Mouse (Mus musculus) midbrain, postnatal 0 days (tissue): ENCODE data around the gene Rsrc1. TPM values are rescaled to one million over a fixed set of nuclear protein-coding genes. Genes with fewer than 3 reads are reported as not detected.
"Not testable (repeated sequence)": the region's sequence is repeated elsewhere in the genome, so short reads cannot be mapped to it uniquely, and the experiment has no call there.

Source experiments
- ATAC-seq: fragments of 200-750 bp; cut with Nextera tagmentation; 2 replicates; pipeline ENCODE4 v1.8.0; 2017; ENCODE audit warnings: moderate number of reproducible peaks, mild to moderate bottlenecking, moderate TSS enrichment, moderate library complexity; ENCODE audit not compliant: low FRiP score
- DNase-seq: peaks from one replicate; pipeline ENCODE4 v3.0.0-alpha.2; 2015; ENCODE audit warnings: low spot score
- H3K27ac ChIP-seq: fragments of 300-500 bp; sonication (generic); 2 replicates; pipeline ENCODE4 v1.5.1; 2014; ENCODE audit warnings: low read depth, mild to moderate bottlenecking, low read length, mixed read lengths
- H3K27me3 ChIP-seq: fragments of 300-500 bp; sonication (generic); 2 replicates; pipeline ENCODE4 v1.6.1; 2014; ENCODE audit warnings: low read length, control low read depth, mixed read lengths; ENCODE audit not compliant: insufficient read depth
- H3K36me3 ChIP-seq: fragments of 300-500 bp; sonication (generic); 2 replicates; pipeline ENCODE4 v1.6.1; 2014; ENCODE audit warnings: low read length, control low read depth, mixed read lengths; ENCODE audit not compliant: insufficient read depth
- H3K4me1 ChIP-seq: fragments of 300-500 bp; sonication (generic); 2 replicates; pipeline ENCODE4 v1.6.1; 2014; ENCODE audit warnings: mild to moderate bottlenecking, control low read depth, antibody characterized with exemption, low read length, mixed read lengths; ENCODE audit not compliant: insufficient read depth
- H3K4me2 ChIP-seq: fragments of 300-500 bp; sonication (generic); 2 replicates; pipeline ENCODE4 v1.6.1; 2014; ENCODE audit warnings: low read depth, mild to moderate bottlenecking, low read length, mixed read lengths; ENCODE audit not compliant: poor library complexity, severe bottlenecking
- H3K4me3 ChIP-seq: fragments of 300-500 bp; sonication (generic); 2 replicates; pipeline ENCODE4 v1.5.1; 2014; ENCODE audit warnings: low read depth, mild to moderate bottlenecking, low read length, moderate library complexity
- H3K9ac ChIP-seq: fragments of 300-500 bp; sonication (generic); replicated peaks from 2 replicates; pipeline ENCODE4 v1.6.1; 2014; ENCODE audit warnings: mild to moderate bottlenecking, low read length, moderate library complexity, mixed read lengths; ENCODE audit not compliant: poor library complexity, severe bottlenecking
- H3K9me3 ChIP-seq: fragments of 300-500 bp; sonication (generic); 2 replicates; pipeline ENCODE4 v1.6.1; 2016; ENCODE audit warnings: low read length, control low read depth
- CTCF ChIP-seq: IDR thresholded peaks from 2 replicates; pipeline ENCODE4 v1.5.1; 2016; ENCODE audit warnings: antibody characterized with exemption, mild to moderate bottlenecking
- WGBS: fragments of 180-500 bp; shearing (Covaris S2); extraction: QIAGEN DNeasy Blood & Tissue Kit; methylation state at CpG from one replicate; pipeline ENCODE4 v1.1.7; 2014; 5-methylcytosine and 5-hydroxymethylcytosine counted together
- polyA plus RNA-seq: library from polyadenylated mRNA; unstranded; fragments of >200 nt; fragmentation: Nextera tagmentation; extraction: Ambion mirVana; gene quantifications from 2 replicates; pipeline ENCODE4 v1.2.1, GENCODE M21; 2015
- total RNA-seq: library from RNA; depleted of rRNA; stranded (reverse); fragments of >200 nt; gene quantifications from 2 replicates; pipeline ENCODE4 v1.2.3, GENCODE M21; 2014

Gene Rsrc1
- total and polyA plus RNA-seq, 2 experiments from 2014 or later, result 37.5 to 39.3 TPM

- ATAC-seq (no peak), DNase-seq (peak; percentile 20)
- no peaks in the 10 kb centered on the region for H3K9me3 ChIP-seq
- WGBS, result 13% methylated on average over 3 of the region's 3 CpGs
- H3K27ac ChIP-seq, result no peak overlapping the region
- H3K4me2 ChIP-seq, result no peak overlapping the region
- no peak overlapping the region for H3K9ac ChIP-seq
- no peaks in the 10 kb centered on the region for H3K4me1 ChIP-seq
- no peaks in the 10 kb centered on the region for H3K36me3 ChIP-seq
- no peak for TF ChIP-seq CTCF
- H3K4me3 ChIP-seq, result no peak overlapping the region
- no peaks in the 10 kb centered on the region for H3K27me3 ChIP-seq
Observed at GRCm38 (mm10) chr3:67147246-67147645, 166.1 kb downstream of the Rsrc1 start.

- ATAC-seq (no peak), DNase-seq (peak; percentile 43)
- Histone ChIP-seq H3K4me3 (no peak overlapping the region), H3K36me3 (no peaks in the 10 kb centered on the region), H3K4me2 (no peak overlapping the region), H3K9ac (no peak overlapping the region), H3K4me1 (no peaks in the 10 kb centered on the region), H3K27ac (no peak overlapping the region), H3K9me3 (no peaks in the 10 kb centered on the region), H3K27me3 (no peaks in the 10 kb centered on the region)
- TF ChIP-seq CTCF, result peak; percentile 57
- 37% methylated on average over 3 of the region's 3 CpGs for WGBS
Observed at GRCm38 (mm10) chr3:67197179-67197578, 216.0 kb downstream of the Rsrc1 start.

GRCm38 (mm10) chr3:67213047-67213457, 231.9 kb downstream of the Rsrc1 start:
- ATAC-seq (no peak), DNase-seq (no peak)
- H3K4me3 ChIP-seq, result no peak overlapping the region
- H3K4me2 ChIP-seq, result no peak overlapping the region
- WGBS, result 31% methylated on average over 1 of the region's 1 CpGs
- H3K9ac ChIP-seq, result no peak overlapping the region
- no peaks in the 10 kb centered on the region for H3K36me3 ChIP-seq
- TF ChIP-seq CTCF, result no peak
- no peak overlapping the region for H3K27ac ChIP-seq
- H3K4me1 ChIP-seq, result no peaks in the 10 kb centered on the region
- no peaks in the 10 kb centered on the region for H3K27me3 ChIP-seq
- H3K9me3 ChIP-seq, result no peaks in the 10 kb centered on the region

GRCm38 (mm10) chr3:67232617-67233241, 251.5 kb downstream of the Rsrc1 start:
- ATAC-seq (no peak), DNase-seq (no peak)
- H3K9ac ChIP-seq, result no peak overlapping the region
- no peak overlapping the region for H3K4me2 ChIP-seq
- no peak overlapping the region for H3K27ac ChIP-seq
- H3K36me3 ChIP-seq, result no peaks in the 10 kb centered on the region
- no peak for TF ChIP-seq CTCF
- H3K9me3 ChIP-seq, result no peaks in the 10 kb centered on the region
- WGBS, result 30% methylated on average over 3 of the region's 3 CpGs
- no peaks in the 10 kb centered on the region for H3K4me1 ChIP-seq
- no peak overlapping the region for H3K4me3 ChIP-seq
- no peaks in the 10 kb centered on the region for H3K27me3 ChIP-seq

- H3K9me3 ChIP-seq, H3K36me3 ChIP-seq, H3K27me3 ChIP-seq, H3K4me1 ChIP-seq, ATAC-seq, H3K27ac ChIP-seq, DNase-seq, H3K9ac ChIP-seq, H3K4me3 ChIP-seq, H3K4me2 ChIP-seq: not testable (repeated sequence)
- WGBS, result 95% methylated on average over 10 of the region's 10 CpGs
Observed at GRCm38 (mm10) chr3:67242451-67242850, 261.3 kb downstream of the Rsrc1 start.

- H3K27ac ChIP-seq, result no peak overlapping the region
- no peaks in the 10 kb centered on the region for H3K36me3 ChIP-seq
- TF ChIP-seq CTCF, result peak; percentile 71
- no peak for ATAC-seq
- no peaks in the 10 kb centered on the region for H3K9me3 ChIP-seq
- H3K4me2 ChIP-seq, result no peak overlapping the region
- WGBS, result 67% methylated on average over 3 of the region's 3 CpGs
- no peak overlapping the region for H3K4me3 ChIP-seq
- peak; percentile 55 for DNase-seq
- no peak overlapping the region for H3K9ac ChIP-seq
- no peaks in the 10 kb centered on the region for H3K27me3 ChIP-seq
- no peaks in the 10 kb centered on the region for H3K4me1 ChIP-seq
Observed at GRCm38 (mm10) chr3:67267448-67267847, 286.3 kb downstream of the Rsrc1 start.
